Mouse (Mus musculus): Measurements from ENCODE around the gene Stx8.

GRCm38 (mm10) chr11:68187242-68187641 lies 221.2 kb downstream of the Stx8 start:
- no peak for TF ChIP-seq POLR2A (IDR thresholded peaks at IDR 0.05; ENCODE audit: borderline replicate concordance, low read depth, low read length)
- no peak for TF ChIP-seq CTCF (IDR thresholded peaks at IDR 0.05; ENCODE audit: low read depth, low read length)

Measured in bone marrow macrophage, adult 2 months (primary cell).